Mouse (Mus musculus) embryonic facial prominence, embryonic 12.5 days (tissue): ENCODE results near the gene Cdkn3. TPM values are rescaled to one million over a fixed set of nuclear protein-coding genes. Genes with fewer than 3 reads are reported as not detected.
"Not testable (repeated sequence)": the region's sequence is repeated elsewhere in the genome, so short reads cannot be mapped to it uniquely, and the experiment has no call there.

ENCODE experiments used
- ATAC-seq: fragments of 200-750 bp; cut with Nextera tagmentation; 2 replicates; pipeline ENCODE4 v1.8.0; 2017; ENCODE audit not compliant: insufficient number of reproducible peaks, insufficient read depth, low FRiP score, low TSS enrichment
- H3K27ac ChIP-seq: fragments of 300-500 bp; sonication (generic); 2 replicates; pipeline ENCODE4 v1.5.1; 2016; ENCODE audit warnings: mild to moderate bottlenecking
- H3K27me3 ChIP-seq: fragments of 300-500 bp; sonication (generic); 2 replicates; pipeline ENCODE4 v1.6.1; 2016; ENCODE audit warnings: mild to moderate bottlenecking, moderate library complexity
- H3K36me3 ChIP-seq: fragments of 300-500 bp; sonication (generic); 2 replicates; pipeline ENCODE4 v1.6.1; 2016; ENCODE audit warnings: mild to moderate bottlenecking
- H3K4me1 ChIP-seq: fragments of 300-500 bp; sonication (generic); 2 replicates; pipeline ENCODE4 v1.6.1; 2016
- H3K4me2 ChIP-seq: fragments of 300-500 bp; sonication (generic); replicated peaks from 2 replicates; pipeline ENCODE4 v1.6.1; 2016; ENCODE audit warnings: mild to moderate bottlenecking, moderate library complexity
- H3K4me3 ChIP-seq: fragments of 300-500 bp; sonication (generic); 2 replicates; pipeline ENCODE4 v1.5.1; 2016; ENCODE audit warnings: mild to moderate bottlenecking
- H3K9ac ChIP-seq: fragments of 300-500 bp; sonication (generic); 2 replicates; pipeline ENCODE4 v1.6.1; 2016; ENCODE audit warnings: mild to moderate bottlenecking, moderate library complexity
- H3K9me3 ChIP-seq: fragments of 300-500 bp; sonication (generic); 2 replicates; pipeline ENCODE4 v1.6.1; 2016; ENCODE audit warnings: mild to moderate bottlenecking, moderate library complexity
- WGBS: fragments of 180-500 bp; shearing (Covaris S2); methylation state at CpG from one replicate; pipeline ENCODE4 v1.1.7; 2016; 5-methylcytosine and 5-hydroxymethylcytosine counted together
- polyA plus RNA-seq: library from polyadenylated mRNA; unstranded; fragments of >200 nt; fragmentation: Nextera tagmentation; extraction: Ambion mirVana; gene quantifications from 2 replicates; pipeline ENCODE4 v1.2.1, GENCODE M21; 2016

Cdkn3 gene
- polyA plus RNA-seq, 1 experiment from 2014 or later, result 42.0 TPM

GRCm38 (mm10) chr14:46815640-46816039 is 55.3 kb downstream of the Cdkn3 start:
- Histone ChIP-seq H3K4me3 (no peak overlapping the region), H3K4me1 (peaks cover 4% of the 10 kb centered on the region), H3K36me3 (peaks cover 41% of the 10 kb centered on the region), H3K27me3 (no peaks in the 10 kb centered on the region), H3K9ac (no peak overlapping the region), H3K27ac (no peak overlapping the region), H3K4me2 (no peak overlapping the region), H3K9me3 (no peaks in the 10 kb centered on the region)
- WGBS, result 76% methylated on average over 6 of the region's 6 CpGs
- ATAC-seq, result no peak

GRCm38 (mm10) chr14:46816916-46817622 is 56.7 kb downstream of the Cdkn3 start:
- H3K27ac ChIP-seq, result no peak overlapping the region
- no peak for ATAC-seq
- H3K4me3 ChIP-seq, result no peak overlapping the region
- H3K4me1 ChIP-seq, result peaks cover 9% of the 10 kb centered on the region
- H3K9me3 ChIP-seq, result no peaks in the 10 kb centered on the region
- H3K9ac ChIP-seq, result no peak overlapping the region
- peaks cover 31% of the 10 kb centered on the region for H3K36me3 ChIP-seq
- no peak overlapping the region for H3K4me2 ChIP-seq
- H3K27me3 ChIP-seq, result no peaks in the 10 kb centered on the region
- 94% methylated on average over 8 of the region's 8 CpGs for WGBS

GRCm38 (mm10) chr14:46818743-46819142 is 58.4 kb downstream of the Cdkn3 start:
- 86% methylated on average over 7 of the region's 7 CpGs for WGBS

GRCm38 (mm10) chr14:46819961-46820360 is 59.6 kb downstream of the Cdkn3 start:
- H3K36me3 ChIP-seq, result peaks cover 15% of the 10 kb centered on the region; the same call in 1 of the 2 replicates
- not testable (repeated sequence) for H3K4me3 ChIP-seq, ATAC-seq, H3K4me1 ChIP-seq, H3K9ac ChIP-seq, H3K27me3 ChIP-seq, H3K4me2 ChIP-seq, H3K27ac ChIP-seq, H3K9me3 ChIP-seq
- WGBS, result 91% methylated on average over 6 of the region's 6 CpGs

More at GRCm38 (mm10) chr14:46818743-46819142, 58.4 kb downstream of the Cdkn3 start:
- no peak overlapping the region for H3K4me3 ChIP-seq
- H3K36me3 ChIP-seq, result peaks cover 19% of the 10 kb centered on the region
- no peak for ATAC-seq
- no peak overlapping the region for H3K27ac ChIP-seq
- H3K27me3 ChIP-seq, result no peaks in the 10 kb centered on the region
- no peaks in the 10 kb centered on the region for H3K9me3 ChIP-seq
- H3K4me1 ChIP-seq, result peaks cover 9% of the 10 kb centered on the region
- no peak overlapping the region for H3K4me2 ChIP-seq
- H3K9ac ChIP-seq, result no peak overlapping the region

Other genes with a start within 250 kb of the Cdkn3 start
- gene Cnih1, start 27.9 kb downstream of the Cdkn3 start, polyA plus RNA-seq, result 184 and 194 TPM in 2 replicates
- 83.9 and 85.1 TPM in 2 replicates for gene Gmfb, start 61.7 kb downstream of the Cdkn3 start, polyA plus RNA-seq
- 24.8 and 26.5 TPM in 2 replicates for gene Cgrrf1, start 71.6 kb downstream of the Cdkn3 start, polyA plus RNA-seq
- 9.1 and 10.7 TPM in 2 replicates for gene Samd4, start 122.3 kb downstream of the Cdkn3 start, polyA plus RNA-seq